Mouse (Mus musculus): Measurements from ENCODE around the gene Gm10488.
"Not testable (repeated sequence)": the region's sequence is repeated elsewhere in the genome, so short reads cannot be mapped to it uniquely, and the experiment has no call there.

The Gm10488 gene

GRCm38 (mm10) chrX:29976014-29976413 is at the start of gene Gm10488:
TSS of gene Gm10488 (plus strand) at chrX:29976314.
- CTCF ChIA-PET, POLR2A ChIA-PET: not testable (repeated sequence)

Measured in embryonic stem cell, embryonic (primary cell).